Mouse (Mus musculus): ENCODE data around the gene H2-T3. TPM values are rescaled to one million over a fixed set of nuclear protein-coding genes. Genes with fewer than 3 reads are reported as not detected.
A peak's percentile ranks its signal among the peaks of the same experiment; 100 is the strongest.

H2-T3 gene
- polyA plus RNA-seq, 2 experiments = not detected

- no peak for ATAC-seq (ENCODE audit: low FRiP score, low read depth)
- DNase-seq (ENCODE audit: low spot score) = no peak
- Histone ChIP-seq H3K4me2 (replicated peaks; ENCODE audit: low read depth, low read length, severe bottlenecking) (no peak overlapping the region), H3K27me3 (ENCODE audit: control insufficient read depth, insufficient read depth, low read length) (peaks cover 55% of the 10 kb centered on the region), H3K4me3 (replicated peaks; ENCODE audit: low read length) (no peak overlapping the region), H3K4me1 (ENCODE audit: control insufficient read depth, insufficient read depth, low read length) (no peaks in the 10 kb centered on the region), H3K27ac (replicated peaks; ENCODE audit: low read depth, low read length) (no peak overlapping the region), H3K9me3 (ENCODE audit: control insufficient read depth, low read length) (no peaks in the 10 kb centered on the region), H3K36me3 (ENCODE audit: control insufficient read depth, insufficient read depth, low read length) (no peaks in the 10 kb centered on the region), H3K9ac (ENCODE audit: low read depth, low read length, severe bottlenecking) (no peak overlapping the region)
- WGBS = 8% methylated on average over 20 of the region's 20 CpGs
- TF ChIP-seq POLR2A (IDR thresholded peaks at IDR 0.05; ENCODE audit: borderline replicate concordance, extremely low read depth, insufficient read depth, insufficient read length) = no peak
Measured at GRCm38 (mm10) chr17:36215586-36215985, 25.5 kb upstream of the H2-T3 start.

- H3K27me3 ChIP-seq (ENCODE audit: control insufficient read depth, insufficient read depth, low read length) = peaks cover 41% of the 10 kb centered on the region
- no peaks in the 10 kb centered on the region for H3K36me3 ChIP-seq (ENCODE audit: control insufficient read depth, insufficient read depth, low read length)
- no peak overlapping the region for H3K9ac ChIP-seq (ENCODE audit: low read depth, low read length, severe bottlenecking)
- H3K9me3 ChIP-seq (ENCODE audit: control insufficient read depth, low read length) = no peaks in the 10 kb centered on the region
- no peak overlapping the region for H3K4me2 ChIP-seq (replicated peaks; ENCODE audit: low read depth, low read length, severe bottlenecking)
- no peak overlapping the region for H3K4me3 ChIP-seq (replicated peaks; ENCODE audit: low read length)
- TF ChIP-seq POLR2A (IDR thresholded peaks at IDR 0.05; ENCODE audit: borderline replicate concordance, extremely low read depth, insufficient read depth, insufficient read length) = no peak
- no peaks in the 10 kb centered on the region for H3K4me1 ChIP-seq (ENCODE audit: control insufficient read depth, insufficient read depth, low read length)
- ATAC-seq (ENCODE audit: low FRiP score, low read depth) (no peak), DNase-seq (ENCODE audit: low spot score) (no peak)
- no peak overlapping the region for H3K27ac ChIP-seq (replicated peaks; ENCODE audit: low read depth, low read length)
Measured at GRCm38 (mm10) chr17:36206846-36207245, 16.8 kb upstream of the H2-T3 start.

- H3K36me3 ChIP-seq (ENCODE audit: control insufficient read depth, insufficient read depth, low read length) = no peaks in the 10 kb centered on the region
- peak overlapping the region; percentile 40 for H3K4me2 ChIP-seq (replicated peaks; ENCODE audit: low read depth, low read length, severe bottlenecking)
- no peak for TF ChIP-seq POLR2A (IDR thresholded peaks at IDR 0.05; ENCODE audit: borderline replicate concordance, extremely low read depth, insufficient read depth, insufficient read length)
- ATAC-seq (ENCODE audit: low FRiP score, low read depth) (no peak), DNase-seq (ENCODE audit: low spot score) (no peak)
- H3K4me1 ChIP-seq (ENCODE audit: control insufficient read depth, insufficient read depth, low read length) = no peaks in the 10 kb centered on the region
- WGBS = under 1% methylated on average over 23 of the region's 41 CpGs
- peak overlapping the region; percentile 29 for H3K4me3 ChIP-seq (replicated peaks; ENCODE audit: low read length)
- 0 out of 2 replicates have a peak overlapping the region, but pooled peaks have one; percentile 29 for H3K9ac ChIP-seq (ENCODE audit: low read depth, low read length, severe bottlenecking)
- H3K27me3 ChIP-seq (ENCODE audit: control insufficient read depth, insufficient read depth, low read length) = peaks cover 38% of the 10 kb centered on the region
- H3K27ac ChIP-seq (replicated peaks; ENCODE audit: low read depth, low read length) = no peak overlapping the region
- no peaks in the 10 kb centered on the region for H3K9me3 ChIP-seq (ENCODE audit: control insufficient read depth, low read length)
Measured at GRCm38 (mm10) chr17:36205862-36206261, 15.8 kb upstream of the H2-T3 start.

GRCm38 (mm10) chr17:36205456-36205855 lies 15.4 kb upstream of the H2-T3 start:
- Histone ChIP-seq H3K9ac (ENCODE audit: low read depth, low read length, severe bottlenecking) (0 out of 2 replicates have a peak overlapping the region, but pooled peaks have one; percentile 29), H3K4me3 (replicated peaks; ENCODE audit: low read length) (peak overlapping the region; percentile 29), H3K27ac (replicated peaks; ENCODE audit: low read depth, low read length) (no peak overlapping the region), H3K36me3 (ENCODE audit: control insufficient read depth, insufficient read depth, low read length) (no peaks in the 10 kb centered on the region), H3K9me3 (ENCODE audit: control insufficient read depth, low read length) (no peaks in the 10 kb centered on the region), H3K4me2 (replicated peaks; ENCODE audit: low read depth, low read length, severe bottlenecking) (peak overlapping the region; percentile 40), H3K4me1 (ENCODE audit: control insufficient read depth, insufficient read depth, low read length) (no peaks in the 10 kb centered on the region), H3K27me3 (ENCODE audit: control insufficient read depth, insufficient read depth, low read length) (peaks cover 38% of the 10 kb centered on the region)
- 3% methylated on average over 15 of the region's 15 CpGs for WGBS
- DNase-seq (ENCODE audit: low spot score) (no peak), ATAC-seq (ENCODE audit: low FRiP score, low read depth) (no peak)
- TF ChIP-seq POLR2A (IDR thresholded peaks at IDR 0.05; ENCODE audit: borderline replicate concordance, extremely low read depth, insufficient read depth, insufficient read length) = no peak

GRCm38 (mm10) chr17:36201851-36202250 lies 11.8 kb upstream of the H2-T3 start:
- DNase-seq (ENCODE audit: low spot score) (no peak), ATAC-seq (ENCODE audit: low FRiP score, low read depth) (no peak)
- Histone ChIP-seq H3K27me3 (ENCODE audit: control insufficient read depth, insufficient read depth, low read length) (peaks cover 34% of the 10 kb centered on the region), H3K9ac (ENCODE audit: low read depth, low read length, severe bottlenecking) (no peak overlapping the region), H3K4me2 (replicated peaks; ENCODE audit: low read depth, low read length, severe bottlenecking) (no peak overlapping the region), H3K36me3 (ENCODE audit: control insufficient read depth, insufficient read depth, low read length) (no peaks in the 10 kb centered on the region), H3K4me1 (ENCODE audit: control insufficient read depth, insufficient read depth, low read length) (no peaks in the 10 kb centered on the region), H3K9me3 (ENCODE audit: control insufficient read depth, low read length) (no peaks in the 10 kb centered on the region), H3K27ac (replicated peaks; ENCODE audit: low read depth, low read length) (no peak overlapping the region), H3K4me3 (replicated peaks; ENCODE audit: low read length) (no peak overlapping the region)
- no peak for TF ChIP-seq POLR2A (IDR thresholded peaks at IDR 0.05; ENCODE audit: borderline replicate concordance, extremely low read depth, insufficient read depth, insufficient read length)
- WGBS = 96% methylated on average over 2 of the region's 2 CpGs

GRCm38 (mm10) chr17:36198317-36198716 lies 8.2 kb upstream of the H2-T3 start:
- no peak overlapping the region for H3K4me3 ChIP-seq (replicated peaks; ENCODE audit: low read length)
- H3K36me3 ChIP-seq (ENCODE audit: control insufficient read depth, insufficient read depth, low read length) = no peaks in the 10 kb centered on the region
- WGBS = 21% methylated on average over 5 of the region's 5 CpGs
- H3K27me3 ChIP-seq (ENCODE audit: control insufficient read depth, insufficient read depth, low read length) = peaks cover 15% of the 10 kb centered on the region; the same call in 1 of the 2 replicates
- no peak for TF ChIP-seq POLR2A (IDR thresholded peaks at IDR 0.05; ENCODE audit: borderline replicate concordance, extremely low read depth, insufficient read depth, insufficient read length)
- no peak overlapping the region for H3K9ac ChIP-seq (ENCODE audit: low read depth, low read length, severe bottlenecking)
- ATAC-seq (ENCODE audit: low FRiP score, low read depth) (no peak), DNase-seq (ENCODE audit: low spot score) (no peak)
- H3K9me3 ChIP-seq (ENCODE audit: control insufficient read depth, low read length) = no peaks in the 10 kb centered on the region
- H3K27ac ChIP-seq (replicated peaks; ENCODE audit: low read depth, low read length) = no peak overlapping the region
- H3K4me2 ChIP-seq (replicated peaks; ENCODE audit: low read depth, low read length, severe bottlenecking) = no peak overlapping the region
- H3K4me1 ChIP-seq (ENCODE audit: control insufficient read depth, insufficient read depth, low read length) = no peaks in the 10 kb centered on the region
